Mouse (Mus musculus) G1E (cell line): ENCODE data around the gene Gsdma.

Experiments
- CTCF ChIP-seq: IDR thresholded peaks from 2 replicates; pipeline ENCODE4 v1.5.1; 2012; ENCODE audit warnings: low read depth, low read length, inconsistent platforms, mixed read lengths
- GATA1 ChIP-seq: IDR thresholded peaks from 2 replicates; pipeline ENCODE4 v1.6.1; 2012; ENCODE audit warnings: borderline replicate concordance, low read length, inconsistent platforms, mixed read lengths

DNA sequence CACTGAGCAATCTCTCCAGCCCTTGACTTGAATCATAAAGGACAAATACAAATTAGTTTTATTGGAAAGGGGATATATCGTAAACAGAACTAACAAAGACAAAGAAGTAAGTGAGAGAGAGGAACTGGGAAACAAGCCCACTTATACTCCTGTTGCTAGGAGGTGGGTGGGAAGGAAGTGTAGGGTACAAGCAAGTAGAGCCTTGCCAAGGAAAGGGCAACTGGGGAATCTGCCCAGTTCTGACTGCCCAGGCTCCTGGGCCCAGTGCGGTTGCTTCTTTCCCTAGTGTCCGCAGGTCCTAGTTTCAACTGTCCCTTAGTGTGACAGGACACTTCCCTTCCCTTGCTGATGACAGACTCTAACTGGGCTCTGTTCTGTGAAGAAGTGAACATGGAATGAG is 35.4 kb upstream of the Gsdma start:
- TF ChIP-seq CTCF (no peak), GATA1 (no peak)
